Mouse (Mus musculus): ENCODE results near the gene Fxyd4.

- no peak for TF ChIP-seq POLR2A (IDR thresholded peaks at IDR 0.05; ENCODE audit: insufficient read length, low read depth)
- no peak for TF ChIP-seq USF1 (IDR thresholded peaks at IDR 0.05; ENCODE audit: low read depth)
- TF ChIP-seq E2F4 (IDR thresholded peaks at IDR 0.05; ENCODE audit: insufficient read depth): no peak
- TF ChIP-seq POLR2AphosphoS2 (IDR thresholded peaks at IDR 0.05; ENCODE audit: insufficient read length, low read depth): no peak
- no peak for TF ChIP-seq SRF (IDR thresholded peaks at IDR 0.05; ENCODE audit: control insufficient read depth, insufficient read length, low read depth)
- no peak for TF ChIP-seq TCF3 (IDR thresholded peaks at IDR 0.05; ENCODE audit: insufficient read length, low read depth)
- no peak for TF ChIP-seq REST (IDR thresholded peaks at IDR 0.05; ENCODE audit: insufficient read depth, insufficient read length)
- no peak for TF ChIP-seq TCF12 (IDR thresholded peaks at IDR 0.05; ENCODE audit: insufficient read depth, poor library complexity, severe bottlenecking)
- no peak for TF ChIP-seq MYOG (IDR thresholded peaks at IDR 0.05; ENCODE audit: control insufficient read depth in 1 of 3, insufficient read depth in 1 of 3, insufficient read length in 2 of 3, low read depth in 2 of 3)
- TF ChIP-seq CEBPB (IDR thresholded peaks at IDR 0.05; ENCODE audit: insufficient read depth, poor library complexity, severe bottlenecking): no peak
These were observed 48.8 kb downstream of the Fxyd4 start for GRCm38 (mm10) chr6:117888642-117889096.

Measured in myocyte (in vitro differentiated cells).